Mouse (Mus musculus) embryonic facial prominence, embryonic 14.5 days (tissue): ENCODE results near the gene Pum2. TPM values are rescaled to one million over a fixed set of nuclear protein-coding genes. Genes with fewer than 3 reads are reported as not detected.

Experiments used
- ATAC-seq: fragments of 200-750 bp; cut with Nextera tagmentation; 2 replicates; pipeline ENCODE4 v1.8.0; 2017; ENCODE audit warnings: low read depth, moderate number of reproducible peaks, moderate TSS enrichment
- DNase-seq: peaks from one replicate; pipeline ENCODE4 v3.0.0-alpha.2; 2015; ENCODE audit warnings: low spot score
- H3K27ac ChIP-seq: fragments of 300-500 bp; sonication (generic); replicated peaks from 2 replicates; pipeline ENCODE4 v1.5.1; 2014; ENCODE audit warnings: low read depth, mild to moderate bottlenecking, low read length, moderate library complexity
- H3K27me3 ChIP-seq: fragments of 300-500 bp; sonication (generic); replicated peaks from 2 replicates; pipeline ENCODE4 v1.6.1; 2014; ENCODE audit warnings: low read length; ENCODE audit not compliant: control insufficient read depth, insufficient read depth
- H3K36me3 ChIP-seq: fragments of 300-500 bp; sonication (generic); 2 replicates; pipeline ENCODE4 v1.6.1; 2014; ENCODE audit warnings: low read length, mixed read lengths; ENCODE audit not compliant: control insufficient read depth, insufficient read depth
- H3K4me1 ChIP-seq: fragments of 300-500 bp; sonication (generic); 2 replicates; pipeline ENCODE4 v1.6.1; 2014; ENCODE audit warnings: antibody characterized with exemption, low read length; ENCODE audit not compliant: control insufficient read depth, insufficient read depth
- H3K4me2 ChIP-seq: fragments of 300-500 bp; sonication (generic); 2 replicates; pipeline ENCODE4 v1.6.1; 2014; ENCODE audit warnings: low read depth, mild to moderate bottlenecking, low read length, moderate library complexity, mixed read lengths
- H3K4me3 ChIP-seq: fragments of 300-500 bp; sonication (generic); 2 replicates; pipeline ENCODE4 v1.5.1; 2014; ENCODE audit warnings: low read depth, mild to moderate bottlenecking, low read length
- H3K9ac ChIP-seq: fragments of 300-500 bp; sonication (generic); 2 replicates; pipeline ENCODE4 v1.6.1; 2014; ENCODE audit warnings: low read depth, mild to moderate bottlenecking, low read length, moderate library complexity, mixed read lengths
- H3K9me3 ChIP-seq: fragments of 300-500 bp; sonication (generic); 2 replicates; pipeline ENCODE4 v1.6.1; 2016; ENCODE audit warnings: low read length; ENCODE audit not compliant: control insufficient read depth
- WGBS: fragments of 180-500 bp; shearing (Covaris S2); extraction: QIAGEN DNeasy Blood & Tissue Kit; methylation state at CpG from one replicate; pipeline ENCODE4 v1.1.7; 2014; 5-methylcytosine and 5-hydroxymethylcytosine counted together
- polyA plus RNA-seq: library from polyadenylated mRNA; unstranded; fragments of >200 nt; fragmentation: Nextera tagmentation; extraction: Ambion mirVana; gene quantifications from 2 replicates; pipeline ENCODE4 v1.2.1, GENCODE M21; 2014

Gene Pum2
- polyA plus RNA-seq, 1 experiment from 2014 or later = 52.7 TPM

DNA sequence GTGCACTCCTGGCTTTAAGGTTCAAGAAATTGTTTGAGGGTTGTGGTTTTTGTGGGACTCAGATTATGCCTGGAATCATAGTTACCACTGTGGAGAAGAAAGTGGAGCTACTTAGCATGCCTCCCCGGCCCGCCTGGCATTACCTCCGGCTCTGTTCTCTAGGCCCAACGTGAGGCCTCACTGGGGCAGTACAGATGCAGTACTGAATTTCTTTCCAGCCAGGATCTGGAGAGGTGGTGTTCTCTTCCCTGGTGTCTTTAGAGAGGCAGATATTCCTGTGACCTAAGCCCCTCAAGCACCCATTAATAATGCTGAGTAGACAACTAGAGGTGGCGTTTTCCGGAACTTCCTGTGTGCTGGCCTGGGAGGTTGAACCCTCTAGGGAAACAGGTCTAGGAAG lies 99.4 kb downstream of the Pum2 start:
- Histone ChIP-seq H3K36me3 (no peaks in the 10 kb centered on the region), H3K27me3 (no peaks in the 10 kb centered on the region), H3K4me1 (peaks cover 23% of the 10 kb centered on the region), H3K9me3 (no peaks in the 10 kb centered on the region), H3K27ac (peak overlapping the region; percentile 91), H3K9ac (peak overlapping the region; percentile 83), H3K4me2 (peak overlapping the region; percentile 68), H3K4me3 (peak overlapping the region; percentile 82)
- WGBS = 14% methylated on average over 6 of the region's 6 CpGs
- ATAC-seq (no peak), DNase-seq (peak; percentile 38)

GRCm38 (mm10) chr12:8774183-8774582 lies 100.2 kb downstream of the Pum2 start:
- no peak overlapping the region for H3K9ac ChIP-seq
- no peaks in the 10 kb centered on the region for H3K9me3 ChIP-seq
- DNase-seq (no peak), ATAC-seq (no peak)
- peak overlapping the region; percentile 82; the same call in 1 of the 2 replicates for H3K4me3 ChIP-seq
- H3K27ac ChIP-seq = no peak overlapping the region
- H3K27me3 ChIP-seq = no peaks in the 10 kb centered on the region
- peaks cover 23% of the 10 kb centered on the region for H3K4me1 ChIP-seq
- no peaks in the 10 kb centered on the region for H3K36me3 ChIP-seq
- H3K4me2 ChIP-seq = peak overlapping the region; percentile 68

GRCm38 (mm10) chr12:8776206-8776605 lies 102.3 kb downstream of the Pum2 start:
- Histone ChIP-seq H3K27me3 (no peaks in the 10 kb centered on the region), H3K9ac (no peak overlapping the region), H3K4me1 (peaks cover 29% of the 10 kb centered on the region), H3K9me3 (no peaks in the 10 kb centered on the region), H3K36me3 (no peaks in the 10 kb centered on the region), H3K27ac (no peak overlapping the region), H3K4me3 (no peak overlapping the region), H3K4me2 (no peak overlapping the region)
- no peak for ATAC-seq
- no peak for DNase-seq
- WGBS = 84% methylated on average over 7 of the region's 7 CpGs

DNA sequence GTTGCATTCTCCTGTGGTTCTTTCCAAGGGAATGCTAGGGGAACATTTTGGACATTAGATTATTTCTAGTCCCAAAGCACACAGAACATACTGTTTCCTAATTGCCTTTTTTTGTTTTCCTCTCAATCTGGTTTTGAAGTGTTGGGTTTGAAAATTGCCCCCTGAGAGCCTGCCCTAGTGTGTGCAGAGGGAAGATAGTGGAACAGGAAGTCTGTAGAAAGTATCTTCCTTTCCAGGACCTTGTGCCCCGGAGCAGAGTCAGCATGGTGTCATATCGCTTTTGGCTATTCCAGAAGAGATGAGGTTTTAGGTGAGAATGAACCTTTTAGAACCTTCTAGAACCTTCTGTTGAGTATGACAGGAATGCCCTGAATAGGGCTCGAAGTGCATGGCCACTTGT lies 102.8 kb downstream of the Pum2 start:
- peaks cover 34% of the 10 kb centered on the region for H3K4me1 ChIP-seq
- H3K9me3 ChIP-seq = no peaks in the 10 kb centered on the region
- ATAC-seq = no peak

GRCm38 (mm10) chr12:8778106-8778505 lies 104.2 kb downstream of the Pum2 start:
- DNase-seq (no peak), ATAC-seq (no peak)
- WGBS = 79% methylated on average over 7 of the region's 7 CpGs
- Histone ChIP-seq H3K9me3 (no peaks in the 10 kb centered on the region), H3K4me2 (no peak overlapping the region), H3K27ac (no peak overlapping the region), H3K4me3 (no peak overlapping the region), H3K36me3 (no peaks in the 10 kb centered on the region), H3K4me1 (peaks cover 44% of the 10 kb centered on the region), H3K27me3 (no peaks in the 10 kb centered on the region), H3K9ac (no peak overlapping the region)

More for the DNA sequence above, 102.8 kb downstream of the Pum2 start:
- Histone ChIP-seq H3K9ac (no peak overlapping the region), H3K4me3 (no peak overlapping the region), H3K4me2 (no peak overlapping the region), H3K27me3 (no peaks in the 10 kb centered on the region), H3K36me3 (no peaks in the 10 kb centered on the region), H3K27ac (no peak overlapping the region)
- no peak for DNase-seq
- 82% methylated on average over 3 of the region's 3 CpGs for WGBS

- Histone ChIP-seq H3K27me3 (no peaks in the 10 kb centered on the region), H3K9me3 (no peaks in the 10 kb centered on the region), H3K4me2 (no peak overlapping the region), H3K4me1 (peaks cover 43% of the 10 kb centered on the region), H3K4me3 (no peak overlapping the region), H3K36me3 (no peaks in the 10 kb centered on the region), H3K27ac (no peak overlapping the region), H3K9ac (no peak overlapping the region)
- no peak for ATAC-seq
- WGBS = 71% methylated on average over 4 of the region's 4 CpGs
- no peak for DNase-seq
These were observed 105.9 kb downstream of the Pum2 start for GRCm38 (mm10) chr12:8779851-8780250.

DNA sequence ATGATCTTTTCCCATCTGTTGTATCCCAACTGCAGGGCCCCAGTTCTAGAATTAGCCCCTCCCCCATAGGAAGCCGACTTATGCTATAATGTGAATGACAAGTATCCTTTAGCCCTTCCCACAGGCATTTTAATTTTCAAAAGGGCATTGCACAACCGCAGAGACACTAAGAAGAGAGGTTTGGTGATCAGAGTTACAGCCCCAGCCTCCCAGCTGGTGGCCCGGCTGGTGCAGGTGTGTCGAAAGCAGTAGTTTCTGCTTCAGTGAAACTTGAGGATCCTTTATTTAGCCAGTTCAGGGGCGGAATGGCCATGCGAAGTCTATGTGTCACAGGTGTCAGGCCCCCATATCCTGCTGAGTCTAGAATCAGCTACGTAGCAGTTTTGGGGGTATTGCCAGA lies 107.2 kb downstream of the Pum2 start:
- 66% methylated on average over 7 of the region's 7 CpGs for WGBS
- no peak for DNase-seq

DNA sequence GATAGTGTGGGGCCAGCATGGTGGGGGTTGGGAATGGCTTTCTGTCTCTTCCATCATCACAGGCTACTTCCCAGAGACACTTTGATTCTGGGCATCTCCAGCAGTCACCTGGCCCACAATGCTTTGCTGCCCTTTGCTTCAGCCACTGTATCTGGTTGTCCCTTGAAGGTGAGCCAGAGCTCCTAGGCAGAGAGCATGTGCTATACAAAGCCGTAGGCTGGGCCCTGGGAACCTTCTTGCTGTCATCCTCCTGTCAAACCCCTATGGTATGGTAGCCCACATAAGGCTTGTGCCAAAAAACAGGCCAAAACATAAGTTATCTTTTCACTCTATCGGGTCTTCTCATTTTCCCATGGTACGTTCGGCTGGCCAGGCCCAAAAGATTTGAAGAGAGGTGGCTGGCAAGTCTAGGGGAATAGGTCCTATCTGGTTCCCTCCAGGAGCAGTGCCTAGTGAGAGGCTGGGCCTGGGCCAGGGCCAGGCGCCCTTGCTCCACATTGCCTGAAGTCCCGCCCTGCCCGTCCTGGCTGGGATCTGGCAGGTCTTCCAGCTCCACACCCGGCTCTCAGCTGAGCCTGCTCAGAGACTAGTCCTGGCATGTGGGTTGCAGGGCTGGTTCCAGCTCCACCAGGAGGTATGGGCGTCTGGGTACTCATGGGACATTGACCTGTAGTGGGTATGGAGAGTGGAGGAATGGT lies 107.9 kb downstream of the Pum2 start:
- Histone ChIP-seq H3K4me3 (no peak overlapping the region), H3K27ac (peak overlapping the region; percentile 35), H3K9ac (no peak overlapping the region), H3K4me2 (no peak overlapping the region), H3K27me3 (no peaks in the 10 kb centered on the region), H3K4me1 (peaks cover 54% of the 10 kb centered on the region), H3K36me3 (no peaks in the 10 kb centered on the region), H3K9me3 (no peaks in the 10 kb centered on the region)
- WGBS = 69% methylated on average over 9 of the region's 9 CpGs
- ATAC-seq (peak; percentile 64; the same call in 1 of the 2 replicates), DNase-seq (peak; percentile 73)

More for the DNA sequence above, 107.2 kb downstream of the Pum2 start:
- H3K9ac ChIP-seq = no peak overlapping the region
- H3K4me2 ChIP-seq = no peak overlapping the region
- peaks cover 47% of the 10 kb centered on the region for H3K4me1 ChIP-seq
- ATAC-seq = no peak
- H3K4me3 ChIP-seq = no peak overlapping the region
- H3K36me3 ChIP-seq = no peaks in the 10 kb centered on the region
- no peaks in the 10 kb centered on the region for H3K27me3 ChIP-seq
- H3K27ac ChIP-seq = 0 out of 2 replicates have a peak overlapping the region, but pooled peaks have one; percentile 35
- no peaks in the 10 kb centered on the region for H3K9me3 ChIP-seq

- 68% methylated on average over 3 of the region's 3 CpGs for WGBS
- Histone ChIP-seq H3K36me3 (no peaks in the 10 kb centered on the region), H3K9ac (no peak overlapping the region), H3K27ac (0 out of 2 replicates have a peak overlapping the region, but pooled peaks have one; percentile 15), H3K27me3 (no peaks in the 10 kb centered on the region), H3K4me2 (no peak overlapping the region), H3K4me1 (peaks cover 56% of the 10 kb centered on the region), H3K9me3 (no peaks in the 10 kb centered on the region), H3K4me3 (no peak overlapping the region)
- peak; percentile 55 for DNase-seq
- 0 out of 2 replicates have a peak, but pooled peaks have one; percentile 26 for ATAC-seq
These were observed 108.6 kb downstream of the Pum2 start for GRCm38 (mm10) chr12:8782565-8782964.
